Comparison of ENCODE assay signal across 12 mouse cellular contexts in the genomic region with DNA sequence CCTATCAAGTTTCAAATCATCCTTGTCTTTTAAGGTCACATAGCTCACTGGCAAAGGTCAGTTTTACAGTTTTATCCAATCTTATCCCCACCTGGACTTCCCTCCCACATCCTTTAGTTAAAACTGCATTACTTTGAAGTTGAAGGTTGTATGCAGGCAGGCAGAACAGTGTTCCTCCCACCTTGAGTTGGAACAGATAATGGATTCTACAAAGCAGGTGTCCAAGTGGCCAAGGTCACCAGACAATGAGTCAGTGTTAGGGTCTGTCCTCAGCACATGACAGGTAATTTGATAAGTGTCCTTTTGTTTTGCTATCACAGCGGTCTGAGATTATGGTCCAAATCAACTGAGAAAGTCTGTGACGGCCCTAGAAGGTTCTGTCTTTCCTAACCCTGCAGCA. TPM values are rescaled to one million over a fixed set of nuclear protein-coding genes. Genes with fewer than 3 reads are reported as not detected.
"Had no signal": no experiment of that assay in that cellular context is flagged by ENCODE, and none has a peak within 500 bp of the region (broad histone marks: within the 10 kb centered on the region; RNA-seq: fewer than 3 reads in every experiment).

No protein-coding gene starts in this region.

- DNase-seq: lung, adult 2 months; lung, postnatal 14 days; lung, postnatal 36 days; right cerebral cortex, postnatal 25 days; right cerebral cortex, postnatal 4 days; spleen, adult 18-20 months; thymus, adult 18-20 months; thymus, postnatal 14 days; thymus, postnatal 36 days had no signal

RNA-seq across cellular contexts. Expression of a gene that starts 4.3 kb away (rescaled TPM):
- total RNA-seq: megakaryocyte progenitor cell, adult 5-6 weeks; monocyte, adult 5-6 weeks; neutrophil, adult 5-6 weeks had no signal
